Mouse (Mus musculus) urinary bladder, adult 18-20 months (tissue): ENCODE measurements around the gene Tnik.

Experiments
- DNase-seq, 2 experiments: peaks; one replicate each; pipeline ENCODE4 v3.0.0; 2022; ENCODE audit warnings: low spot score in 2 of 2, mixed read lengths in 2 of 2

The Tnik gene

GRCm38 (mm10) chr3:28467871-28468285 lies 204.9 kb downstream of the Tnik start:
- no peak for DNase-seq

- no peak for DNase-seq
These were observed 210.4 kb downstream of the Tnik start for GRCm38 (mm10) chr3:28473439-28473838.

GRCm38 (mm10) chr3:28477373-28477772 lies 214.4 kb downstream of the Tnik start:
- no peak for DNase-seq

GRCm38 (mm10) chr3:28485716-28486115 lies 222.7 kb downstream of the Tnik start:
- no peak for DNase-seq

- no peak for DNase-seq
These were observed 224.4 kb downstream of the Tnik start for GRCm38 (mm10) chr3:28487418-28487817.

- no peak for DNase-seq
These were observed 228.3 kb downstream of the Tnik start for GRCm38 (mm10) chr3:28491085-28492041.

GRCm38 (mm10) chr3:28496806-28497502 lies 233.9 kb downstream of the Tnik start:
- no peak for DNase-seq

GRCm38 (mm10) chr3:28497503-28497857 lies 234.5 kb downstream of the Tnik start:
- DNase-seq = no peak

GRCm38 (mm10) chr3:28502697-28503096 lies 239.7 kb downstream of the Tnik start:
- DNase-seq = no peak

GRCm38 (mm10) chr3:28509337-28509935 lies 246.4 kb downstream of the Tnik start:
- no peak for DNase-seq

- no peak for DNase-seq
These were observed 260.0 kb downstream of the Tnik start for GRCm38 (mm10) chr3:28523004-28523482.

GRCm38 (mm10) chr3:28523541-28524165 lies 260.6 kb downstream of the Tnik start:
- DNase-seq = no peak

GRCm38 (mm10) chr3:28524562-28524961 lies 261.5 kb downstream of the Tnik start:
- DNase-seq = no peak

- no peak for DNase-seq
These were observed 263.7 kb downstream of the Tnik start for GRCm38 (mm10) chr3:28526671-28527070.

GRCm38 (mm10) chr3:28527231-28527630 lies 264.2 kb downstream of the Tnik start:
- DNase-seq = no peak

- DNase-seq = no peak
These were observed 266.5 kb downstream of the Tnik start for GRCm38 (mm10) chr3:28529548-28529947.

GRCm38 (mm10) chr3:28531294-28531956 lies 268.4 kb downstream of the Tnik start:
- DNase-seq = no peak

- DNase-seq = no peak
These were observed 269.7 kb downstream of the Tnik start for GRCm38 (mm10) chr3:28532666-28533065.

- DNase-seq = no peak
These were observed 277.1 kb downstream of the Tnik start for GRCm38 (mm10) chr3:28540121-28540520.

- no peak for DNase-seq
These were observed 279.9 kb downstream of the Tnik start for GRCm38 (mm10) chr3:28542941-28543340.

- peak in 1 of 2 experiments; percentile 9 for DNase-seq
These were observed 280.5 kb downstream of the Tnik start for GRCm38 (mm10) chr3:28543380-28543984.
